Mouse (Mus musculus): Measurements from ENCODE around the gene Phactr1.

- no peak for TF ChIP-seq USF2 (IDR thresholded peaks at IDR 0.05; ENCODE audit: borderline replicate concordance in 1 of 2, insufficient read depth in 1 of 2, low read depth in 1 of 2, low read length in 2 of 2)
- TF ChIP-seq POLR2A (IDR thresholded peaks at IDR 0.05; ENCODE audit: control insufficient read depth in 1 of 2, insufficient read depth in 1 of 2, low read depth in 1 of 2, low read length in 2 of 2, poor library complexity in 1 of 2), result no peak
- TF ChIP-seq ZKSCAN1 (IDR thresholded peaks at IDR 0.05; ENCODE audit: low read depth, low read length), result no peak
- no peak for TF ChIP-seq ELF1 (IDR thresholded peaks at IDR 0.05; ENCODE audit: low read depth, low read length)
These were observed 342.6 kb downstream of the Phactr1 start for GRCm38 (mm10) chr13:43023005-43023404.
